Mouse (Mus musculus): ENCODE measurements around the gene Nr1d1. TPM values are rescaled to one million over a fixed set of nuclear protein-coding genes. Genes with fewer than 3 reads are reported as not detected.

The Nr1d1 gene
- polyA plus RNA-seq, 2 experiments: 1.4 to 1.8 TPM

DNA sequence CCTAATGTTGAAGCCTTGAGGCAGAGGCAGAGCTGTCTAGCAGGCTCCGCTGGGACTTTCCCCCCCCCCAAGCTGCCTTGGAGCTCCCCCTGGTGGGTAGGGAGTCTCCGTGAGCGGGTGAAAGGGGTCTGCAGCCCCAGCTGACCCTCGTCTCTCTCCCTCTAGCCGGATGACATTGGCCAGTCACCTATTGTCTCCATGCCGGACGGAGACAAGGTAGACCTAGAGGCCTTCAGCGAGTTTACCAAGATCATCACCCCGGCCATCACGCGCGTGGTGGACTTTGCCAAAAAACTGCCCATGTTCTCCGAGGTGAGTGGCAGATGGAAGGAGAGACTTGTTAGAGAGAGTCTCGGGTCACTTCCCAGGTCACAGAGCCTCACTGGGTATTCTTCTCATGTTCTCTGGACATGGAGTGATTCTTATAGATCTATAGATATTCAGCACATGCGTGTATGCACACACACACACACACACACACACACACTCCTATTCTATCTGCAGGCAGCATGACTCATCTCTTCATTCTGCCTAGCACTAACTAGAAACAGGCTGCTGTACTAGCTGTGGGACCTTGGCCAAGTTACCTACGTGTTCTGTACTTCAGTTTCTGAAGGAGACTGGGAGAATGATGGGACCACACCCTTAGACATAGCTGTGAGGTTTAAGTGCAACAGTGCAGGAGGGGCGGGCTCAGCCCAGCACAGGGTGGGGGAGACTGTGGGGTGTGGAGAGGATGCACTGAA is 12.2 kb downstream of the Nr1d1 start:
- no peak for TF ChIP-seq POLR2A (IDR thresholded peaks at IDR 0.05; ENCODE audit: borderline replicate concordance, extremely low read depth, insufficient read depth, insufficient read length)
- Histone ChIP-seq H3K27me3 (ENCODE audit: control insufficient read depth, insufficient read depth, low read length) (no peaks in the 10 kb centered on the region), H3K36me3 (ENCODE audit: control insufficient read depth, insufficient read depth, low read length) (peaks cover 73% of the 10 kb centered on the region), H3K4me1 (ENCODE audit: control insufficient read depth, insufficient read depth, low read length) (peaks cover 25% of the 10 kb centered on the region), H3K9me3 (ENCODE audit: control insufficient read depth, low read length) (no peaks in the 10 kb centered on the region), H3K9ac (ENCODE audit: low read depth, low read length, severe bottlenecking) (no peak overlapping the region), H3K27ac (replicated peaks; ENCODE audit: low read depth, low read length) (no peak overlapping the region), H3K4me3 (replicated peaks; ENCODE audit: low read length) (no peak overlapping the region), H3K4me2 (replicated peaks; ENCODE audit: low read depth, low read length, severe bottlenecking) (no peak overlapping the region)
- DNase-seq (ENCODE audit: low spot score) (peak; percentile 85), ATAC-seq (ENCODE audit: low FRiP score, low read depth) (no peak; the same call in 1 of the 2 replicates)
- WGBS: 69% methylated on average over 17 of the region's 17 CpGs

DNA sequence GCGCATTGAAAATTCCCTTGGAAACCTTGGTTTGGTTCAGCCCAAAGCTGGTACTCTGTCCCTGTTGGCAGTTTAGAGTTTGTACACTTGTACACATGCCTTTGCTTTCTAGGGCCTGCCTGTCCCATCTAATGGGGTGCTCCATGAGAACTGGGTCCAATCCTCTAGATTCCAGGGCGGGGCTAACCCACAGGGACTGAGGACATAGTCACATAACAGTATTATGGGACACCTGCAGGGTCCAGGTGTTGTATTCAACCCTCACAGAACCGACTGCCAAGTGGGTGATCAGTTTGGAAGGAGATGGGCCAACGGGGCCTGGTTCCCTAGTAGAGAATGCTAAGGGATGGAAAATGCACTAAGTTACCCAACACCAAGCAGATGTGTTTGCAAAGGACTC is 13.2 kb downstream of the Nr1d1 start:
- DNase-seq (ENCODE audit: low spot score) (no peak), ATAC-seq (ENCODE audit: low FRiP score, low read depth) (no peak)
- no peaks in the 10 kb centered on the region for H3K27me3 ChIP-seq (ENCODE audit: control insufficient read depth, insufficient read depth, low read length)
- peaks cover 78% of the 10 kb centered on the region for H3K36me3 ChIP-seq (ENCODE audit: control insufficient read depth, insufficient read depth, low read length)
- 95% methylated on average over 4 of the region's 4 CpGs for WGBS
- H3K4me2 ChIP-seq (replicated peaks; ENCODE audit: low read depth, low read length, severe bottlenecking): no peak overlapping the region
- no peak overlapping the region for H3K4me3 ChIP-seq (replicated peaks; ENCODE audit: low read length)
- no peak overlapping the region for H3K27ac ChIP-seq (replicated peaks; ENCODE audit: low read depth, low read length)
- no peak for TF ChIP-seq POLR2A (IDR thresholded peaks at IDR 0.05; ENCODE audit: borderline replicate concordance, extremely low read depth, insufficient read depth, insufficient read length)
- H3K9ac ChIP-seq (ENCODE audit: low read depth, low read length, severe bottlenecking): no peak overlapping the region
- peaks cover 15% of the 10 kb centered on the region for H3K4me1 ChIP-seq (ENCODE audit: control insufficient read depth, insufficient read depth, low read length)
- H3K9me3 ChIP-seq (ENCODE audit: control insufficient read depth, low read length): no peaks in the 10 kb centered on the region

DNA sequence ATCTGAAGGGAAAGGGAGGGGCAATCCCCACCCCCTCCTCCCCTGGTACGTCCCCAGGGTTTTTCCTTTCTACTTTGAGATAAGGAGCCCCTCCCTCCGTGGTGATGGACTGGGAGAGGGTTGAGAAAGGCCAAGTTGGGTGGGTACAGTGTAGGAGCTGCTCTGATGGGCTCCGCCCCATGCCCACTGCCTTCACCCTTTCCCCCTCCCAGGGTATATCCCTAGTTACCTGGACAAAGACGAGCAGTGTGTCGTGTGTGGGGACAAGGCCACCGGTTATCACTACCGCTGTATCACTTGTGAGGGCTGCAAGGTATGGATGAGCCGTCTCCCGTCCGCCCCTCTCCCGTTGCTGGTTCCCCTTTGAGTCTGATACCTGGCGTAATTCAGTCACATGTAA is 18.4 kb downstream of the Nr1d1 start:
- 86% methylated on average over 12 of the region's 12 CpGs for WGBS
- no peak for ATAC-seq (ENCODE audit: low FRiP score, low read depth)
- Histone ChIP-seq H3K36me3 (ENCODE audit: control insufficient read depth, insufficient read depth, low read length) (peaks cover 67% of the 10 kb centered on the region), H3K4me1 (ENCODE audit: control insufficient read depth, insufficient read depth, low read length) (peaks cover 22% of the 10 kb centered on the region), H3K27me3 (ENCODE audit: control insufficient read depth, insufficient read depth, low read length) (no peaks in the 10 kb centered on the region), H3K4me2 (replicated peaks; ENCODE audit: low read depth, low read length, severe bottlenecking) (no peak overlapping the region), H3K9ac (ENCODE audit: low read depth, low read length, severe bottlenecking) (no peak overlapping the region), H3K9me3 (ENCODE audit: control insufficient read depth, low read length) (no peaks in the 10 kb centered on the region), H3K27ac (replicated peaks; ENCODE audit: low read depth, low read length) (no peak overlapping the region), H3K4me3 (replicated peaks; ENCODE audit: low read length) (no peak overlapping the region)
- TF ChIP-seq POLR2A (IDR thresholded peaks at IDR 0.05; ENCODE audit: borderline replicate concordance, extremely low read depth, insufficient read depth, insufficient read length): no peak
- DNase-seq (ENCODE audit: low spot score): no peak

DNA sequence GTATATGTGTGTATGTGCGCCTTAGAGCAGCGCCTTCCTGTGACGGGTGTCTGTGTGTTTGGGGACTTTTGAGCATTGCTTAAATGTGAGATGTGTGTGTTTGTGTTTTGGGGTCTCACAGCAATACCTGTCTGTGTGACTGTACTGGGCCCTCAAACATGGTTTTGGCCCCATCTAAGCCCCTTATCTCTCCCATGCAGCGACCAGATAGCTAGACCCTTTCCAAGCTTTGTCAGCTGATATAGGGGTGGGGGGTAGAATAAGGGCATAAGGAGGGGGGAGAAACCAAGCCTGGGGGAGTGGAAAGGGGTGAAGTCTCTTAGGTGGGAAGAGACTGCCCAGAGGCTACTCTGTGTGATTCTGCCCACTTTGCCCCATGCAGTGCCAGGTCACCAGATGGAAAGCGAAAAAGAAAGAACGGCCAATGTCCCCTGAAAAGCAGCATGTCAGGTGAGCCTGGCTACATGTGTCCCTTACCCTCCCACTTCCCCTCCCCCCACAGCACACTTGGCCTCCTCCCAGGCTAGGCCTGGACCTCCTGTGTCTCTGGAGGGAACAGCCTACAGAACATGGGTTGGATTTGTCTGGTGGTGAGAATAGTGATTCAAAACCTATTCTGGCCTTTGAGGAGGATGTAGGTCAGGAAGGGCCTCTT is 19.3 kb downstream of the Nr1d1 start:
- peaks cover 59% of the 10 kb centered on the region for H3K36me3 ChIP-seq (ENCODE audit: control insufficient read depth, insufficient read depth, low read length)
- H3K4me2 ChIP-seq (replicated peaks; ENCODE audit: low read depth, low read length, severe bottlenecking): no peak overlapping the region
- no peak overlapping the region for H3K27ac ChIP-seq (replicated peaks; ENCODE audit: low read depth, low read length)
- no peak for TF ChIP-seq POLR2A (IDR thresholded peaks at IDR 0.05; ENCODE audit: borderline replicate concordance, extremely low read depth, insufficient read depth, insufficient read length)
- DNase-seq (ENCODE audit: low spot score): no peak
- peaks cover 30% of the 10 kb centered on the region for H3K4me1 ChIP-seq (ENCODE audit: control insufficient read depth, insufficient read depth, low read length)
- H3K27me3 ChIP-seq (ENCODE audit: control insufficient read depth, insufficient read depth, low read length): no peaks in the 10 kb centered on the region
- no peak for ATAC-seq (ENCODE audit: low FRiP score, low read depth)
- 93% methylated on average over 6 of the region's 6 CpGs for WGBS
- H3K9me3 ChIP-seq (ENCODE audit: control insufficient read depth, low read length): no peaks in the 10 kb centered on the region
- H3K4me3 ChIP-seq (replicated peaks; ENCODE audit: low read length): no peak overlapping the region
- H3K9ac ChIP-seq (ENCODE audit: low read depth, low read length, severe bottlenecking): no peak overlapping the region

DNA sequence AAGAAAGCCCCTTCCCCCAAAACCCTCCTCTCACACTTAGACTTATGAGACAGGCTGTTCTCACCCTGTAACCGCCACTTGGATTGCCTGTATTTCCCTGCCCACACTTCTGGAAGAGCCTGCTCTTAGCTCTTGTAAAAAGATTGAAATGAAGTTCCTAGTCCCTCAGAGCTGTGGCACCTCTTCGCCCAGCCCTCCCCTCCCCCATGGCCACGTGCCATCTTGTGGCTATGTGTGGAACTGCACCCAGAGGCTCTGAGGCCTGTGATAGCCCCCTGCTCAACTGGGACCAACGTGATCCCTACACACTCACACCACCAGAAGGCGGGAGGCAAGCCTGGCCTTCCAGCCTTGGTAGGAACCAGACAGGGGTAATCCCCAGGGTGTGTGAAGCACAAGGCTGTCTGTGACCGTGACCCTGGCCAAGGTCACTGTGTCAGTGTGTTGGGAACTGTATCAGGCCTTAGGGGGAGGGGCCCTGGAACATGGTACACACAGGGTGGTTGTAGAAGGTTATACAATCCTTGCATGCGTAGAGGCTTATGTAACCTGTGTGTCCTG is 20.4 kb downstream of the Nr1d1 start:
- peaks cover 51% of the 10 kb centered on the region for H3K36me3 ChIP-seq (ENCODE audit: control insufficient read depth, insufficient read depth, low read length)
- ATAC-seq (ENCODE audit: low FRiP score, low read depth) (peak; percentile 45; the same call in 1 of the 2 replicates), DNase-seq (ENCODE audit: low spot score) (no peak)
- no peak for TF ChIP-seq POLR2A (IDR thresholded peaks at IDR 0.05; ENCODE audit: borderline replicate concordance, extremely low read depth, insufficient read depth, insufficient read length)
- WGBS: 29% methylated on average over 7 of the region's 7 CpGs
- peaks cover 42% of the 10 kb centered on the region for H3K4me1 ChIP-seq (ENCODE audit: control insufficient read depth, insufficient read depth, low read length)
- H3K9ac ChIP-seq (ENCODE audit: low read depth, low read length, severe bottlenecking): no peak overlapping the region
- no peak overlapping the region for H3K4me2 ChIP-seq (replicated peaks; ENCODE audit: low read depth, low read length, severe bottlenecking)
- H3K27ac ChIP-seq (replicated peaks; ENCODE audit: low read depth, low read length): 0 out of 2 replicates have a peak overlapping the region, but pooled peaks have one; percentile 26
- H3K9me3 ChIP-seq (ENCODE audit: control insufficient read depth, low read length): no peaks in the 10 kb centered on the region
- no peak overlapping the region for H3K4me3 ChIP-seq (replicated peaks; ENCODE audit: low read length)
- no peaks in the 10 kb centered on the region for H3K27me3 ChIP-seq (ENCODE audit: control insufficient read depth, insufficient read depth, low read length)

Measured in limb, embryonic 14.5 days (tissue).